Mouse (Mus musculus) lung, embryonic 15.5 days (tissue): ENCODE results near the gene Rhd. TPM values are rescaled to one million over a fixed set of nuclear protein-coding genes. Genes with fewer than 3 reads are reported as not detected.
"Not testable (repeated sequence)": the region's sequence is repeated elsewhere in the genome, so short reads cannot be mapped to it uniquely, and the experiment has no call there.

Source experiments
- ATAC-seq: fragments of 200-750 bp; cut with Nextera tagmentation; 2 replicates; pipeline ENCODE4 v1.8.0; 2017; ENCODE audit warnings: moderate number of reproducible peaks, borderline replicate concordance; ENCODE audit not compliant: low FRiP score, low TSS enrichment; ENCODE audit errors: extremely low read depth
- H3K27ac ChIP-seq: fragments of 300-500 bp; sonication (generic); 2 replicates; pipeline ENCODE4 v1.5.1; 2015; ENCODE audit warnings: moderate library complexity, mild to moderate bottlenecking, inconsistent platforms
- H3K27me3 ChIP-seq: fragments of 300-500 bp; sonication (generic); 2 replicates; pipeline ENCODE4 v1.6.1; 2015; ENCODE audit warnings: inconsistent platforms
- H3K36me3 ChIP-seq: fragments of 300-500 bp; sonication (generic); 2 replicates; pipeline ENCODE4 v1.6.1; 2015; ENCODE audit warnings: inconsistent platforms
- H3K4me1 ChIP-seq: fragments of 300-500 bp; sonication (generic); 2 replicates; pipeline ENCODE4 v1.6.1; 2015; ENCODE audit warnings: inconsistent platforms
- H3K4me2 ChIP-seq: fragments of 300-500 bp; sonication (generic); 2 replicates; pipeline ENCODE4 v1.6.1; 2015; ENCODE audit warnings: inconsistent platforms, mild to moderate bottlenecking, moderate library complexity
- H3K4me3 ChIP-seq: fragments of 300-500 bp; sonication (generic); 2 replicates; pipeline ENCODE4 v1.5.1; 2015; ENCODE audit warnings: mild to moderate bottlenecking, inconsistent platforms
- H3K9ac ChIP-seq: fragments of 300-500 bp; sonication (generic); 2 replicates; pipeline ENCODE4 v1.6.1; 2015; ENCODE audit warnings: inconsistent platforms
- H3K9me3 ChIP-seq: fragments of 300-500 bp; sonication (generic); 2 replicates; pipeline ENCODE4 v1.6.1; 2016; ENCODE audit warnings: inconsistent platforms
- WGBS: fragments of 180-500 bp; shearing (Covaris S2); methylation state at CpG from one replicate; pipeline ENCODE4 v1.1.7; 2015; 5-methylcytosine and 5-hydroxymethylcytosine counted together
- polyA plus RNA-seq: library from polyadenylated mRNA; unstranded; fragments of >200 nt; fragmentation: Nextera tagmentation; extraction: Ambion mirVana; gene quantifications from 2 replicates; pipeline ENCODE4 v1.2.1, GENCODE M21; 2015

The Rhd gene
- 2.3 and 5.4 TPM in 2 replicates for polyA plus RNA-seq

GRCm38 (mm10) chr4:134863937-134864729 is at the start of gene Rhd:
Gene Rhd, plus strand, starts transcription at chr4:134864536.
- WGBS = 53% methylated on average over 14 of the region's 14 CpGs
- peaks cover under 1% of the 10 kb centered on the region; the same call in 1 of the 2 replicates for H3K4me1 ChIP-seq
- ATAC-seq = peak; percentile 35; the same call in 1 of the 2 replicates
- peaks cover 9% of the 10 kb centered on the region for H3K27me3 ChIP-seq
- no peak within 1 kb of the TSS for H3K4me3 ChIP-seq
- no peaks in the 10 kb centered on the region for H3K36me3 ChIP-seq
- no peaks in the 10 kb centered on the region for H3K9me3 ChIP-seq
- no peak within 1 kb of the TSS for H3K4me2 ChIP-seq
- H3K9ac ChIP-seq = no peak within 1 kb of the TSS
- no peak within 1 kb of the TSS for H3K27ac ChIP-seq

DNA sequence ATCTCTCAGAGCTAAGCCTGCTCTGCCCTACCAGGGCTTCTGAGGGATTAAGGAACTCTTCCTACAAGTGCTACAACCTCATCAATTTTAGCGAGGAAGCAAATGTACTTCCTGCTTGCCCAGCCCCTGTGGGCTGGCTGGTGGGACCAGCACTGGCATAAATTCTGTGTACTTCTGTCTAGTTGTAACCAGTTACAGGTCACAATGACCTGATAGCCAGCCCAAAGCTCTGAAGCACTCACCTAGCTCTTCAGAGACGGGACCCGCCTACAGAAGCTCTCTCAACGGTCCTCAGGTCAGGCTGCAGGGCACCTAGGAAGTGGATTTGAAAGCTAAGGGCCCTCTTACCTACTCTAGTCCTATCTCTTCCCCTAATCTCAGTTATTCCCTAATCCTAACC is 46.6 kb upstream of the Rhd start:
- ATAC-seq = no peak
- no peaks in the 10 kb centered on the region for H3K27me3 ChIP-seq
- H3K4me2 ChIP-seq = no peak overlapping the region
- H3K36me3 ChIP-seq = peaks cover 2% of the 10 kb centered on the region; the same call in 1 of the 2 replicates
- peaks cover 33% of the 10 kb centered on the region for H3K4me1 ChIP-seq
- H3K4me3 ChIP-seq = no peak overlapping the region
- no peaks in the 10 kb centered on the region for H3K9me3 ChIP-seq
- H3K9ac ChIP-seq = no peak overlapping the region
- 55% methylated on average over 4 of the region's 4 CpGs for WGBS
- peak overlapping the region; percentile 47 for H3K27ac ChIP-seq

GRCm38 (mm10) chr4:134821061-134821460 is 43.3 kb upstream of the Rhd start:
- Histone ChIP-seq H3K27ac (peak overlapping the region; percentile 41; the same call in 1 of the 2 replicates), H3K9ac (no peak overlapping the region), H3K27me3 (no peaks in the 10 kb centered on the region), H3K4me1 (peaks cover 46% of the 10 kb centered on the region), H3K36me3 (peaks cover 14% of the 10 kb centered on the region), H3K9me3 (no peaks in the 10 kb centered on the region), H3K4me3 (no peak overlapping the region), H3K4me2 (no peak overlapping the region)
- ATAC-seq = 0 out of 2 replicates have a peak, but pooled peaks have one; percentile 31
- 35% methylated on average over 1 of the region's 1 CpGs for WGBS

- Histone ChIP-seq H3K27me3 (no peaks in the 10 kb centered on the region), H3K9me3 (no peaks in the 10 kb centered on the region), H3K36me3 (peaks cover 30% of the 10 kb centered on the region), H3K4me1 (peaks cover 41% of the 10 kb centered on the region), H3K27ac (peak overlapping the region; percentile 52), H3K4me2 (no peak overlapping the region), H3K4me3 (no peak overlapping the region), H3K9ac (no peak overlapping the region)
- WGBS = 35% methylated on average over 2 of the region's 2 CpGs
- no peak for ATAC-seq
Observed at GRCm38 (mm10) chr4:134823560-134823959, 40.8 kb upstream of the Rhd start.

GRCm38 (mm10) chr4:134825864-134826263 is 38.5 kb upstream of the Rhd start:
- H3K9me3 ChIP-seq, H3K4me2 ChIP-seq, H3K9ac ChIP-seq, H3K4me3 ChIP-seq, H3K27me3 ChIP-seq, ATAC-seq, H3K27ac ChIP-seq: not testable (repeated sequence)
- H3K36me3 ChIP-seq = peaks cover 40% of the 10 kb centered on the region
- H3K4me1 ChIP-seq = peaks cover 30% of the 10 kb centered on the region
- WGBS = 93% methylated on average over 11 of the region's 11 CpGs

DNA sequence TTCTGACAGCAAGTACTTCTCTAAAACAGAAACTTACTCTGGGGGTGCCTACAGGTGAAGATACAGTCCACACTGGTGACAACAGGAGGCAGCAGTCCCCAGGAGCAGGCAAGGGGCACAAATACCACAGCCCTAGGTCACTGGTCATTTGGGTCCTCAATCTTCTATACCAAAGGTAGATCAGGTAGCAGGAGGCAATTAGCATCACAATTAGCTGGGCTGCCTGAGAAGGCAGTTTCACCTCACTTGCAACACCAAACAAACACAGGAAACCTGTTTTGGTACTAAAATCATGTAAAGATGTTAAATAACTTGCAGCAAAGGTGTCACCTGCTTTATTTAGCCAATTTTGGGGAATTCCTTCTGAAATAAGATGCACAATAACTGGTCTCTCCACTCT is 38.0 kb upstream of the Rhd start:
- Histone ChIP-seq H3K4me2 (no peak overlapping the region), H3K4me1 (peaks cover 28% of the 10 kb centered on the region), H3K4me3 (no peak overlapping the region), H3K9ac (no peak overlapping the region), H3K27ac (no peak overlapping the region), H3K9me3 (no peaks in the 10 kb centered on the region), H3K36me3 (peaks cover 44% of the 10 kb centered on the region), H3K27me3 (no peaks in the 10 kb centered on the region)
- no peak for ATAC-seq

DNA sequence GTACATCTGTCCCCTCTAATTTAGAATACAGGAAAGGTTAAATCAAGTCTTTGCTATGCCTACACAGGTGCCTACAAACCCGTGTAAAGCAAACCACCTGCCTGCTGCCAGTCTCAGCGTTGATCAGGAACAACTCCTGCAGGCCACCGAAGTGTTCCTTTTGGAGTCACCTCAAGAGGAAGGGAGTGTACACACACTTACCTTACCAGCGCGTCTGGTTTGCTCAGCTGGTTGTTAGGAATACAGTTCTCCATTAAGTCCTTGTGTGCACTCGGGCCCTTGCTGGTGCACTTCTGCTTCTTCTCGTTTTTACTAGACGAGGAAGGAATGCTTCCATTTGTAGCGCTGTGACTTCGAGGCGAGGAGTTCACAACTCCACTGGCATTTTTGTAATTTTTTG is 36.5 kb upstream of the Rhd start:
- 54% methylated on average over 11 of the region's 11 CpGs for WGBS
- H3K36me3 ChIP-seq = peaks cover 50% of the 10 kb centered on the region
- H3K4me1 ChIP-seq = peaks cover 18% of the 10 kb centered on the region
- H3K27ac ChIP-seq = peak overlapping the region; percentile 54
- no peak overlapping the region for H3K9ac ChIP-seq
- H3K4me3 ChIP-seq = no peak overlapping the region
- H3K4me2 ChIP-seq = no peak overlapping the region
- ATAC-seq = peak; percentile 80
- no peaks in the 10 kb centered on the region for H3K9me3 ChIP-seq
- no peaks in the 10 kb centered on the region for H3K27me3 ChIP-seq

DNA sequence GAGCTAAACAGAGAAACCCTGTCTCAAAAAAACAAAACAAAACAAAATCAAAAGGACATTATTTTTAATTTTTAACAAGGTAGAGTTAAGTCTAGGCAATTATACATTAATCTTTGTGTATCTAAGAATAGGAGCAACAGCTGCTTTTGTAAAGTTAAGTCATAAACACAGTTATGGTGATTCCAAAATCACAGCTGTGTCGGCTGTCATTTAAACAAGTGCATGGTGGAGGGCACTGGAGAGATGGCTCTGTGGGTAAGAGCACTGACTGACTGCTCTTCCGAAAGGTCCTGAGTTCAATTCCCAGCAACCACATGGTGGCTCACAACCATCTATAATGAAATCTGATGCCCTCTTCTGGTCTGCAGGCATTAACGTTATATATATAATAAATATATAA is 32.4 kb upstream of the Rhd start:
- WGBS = 85% methylated on average over 3 of the region's 3 CpGs
- Histone ChIP-seq H3K27ac (no peak overlapping the region), H3K9ac (no peak overlapping the region), H3K4me1 (peaks cover 4% of the 10 kb centered on the region; the same call in 1 of the 2 replicates), H3K4me2 (no peak overlapping the region), H3K4me3 (no peak overlapping the region), H3K27me3 (no peaks in the 10 kb centered on the region), H3K9me3 (no peaks in the 10 kb centered on the region), H3K36me3 (peaks cover 42% of the 10 kb centered on the region)
- no peak for ATAC-seq

- Histone ChIP-seq H3K36me3 (peaks cover 26% of the 10 kb centered on the region), H3K27ac (no peak overlapping the region), H3K27me3 (no peaks in the 10 kb centered on the region), H3K4me2 (no peak overlapping the region), H3K9me3 (no peaks in the 10 kb centered on the region), H3K4me1 (no peaks in the 10 kb centered on the region), H3K4me3 (no peak overlapping the region), H3K9ac (no peak overlapping the region)
- ATAC-seq = no peak
- 89% methylated on average over 4 of the region's 4 CpGs for WGBS
Observed at GRCm38 (mm10) chr4:134835486-134835885, 28.9 kb upstream of the Rhd start.

DNA sequence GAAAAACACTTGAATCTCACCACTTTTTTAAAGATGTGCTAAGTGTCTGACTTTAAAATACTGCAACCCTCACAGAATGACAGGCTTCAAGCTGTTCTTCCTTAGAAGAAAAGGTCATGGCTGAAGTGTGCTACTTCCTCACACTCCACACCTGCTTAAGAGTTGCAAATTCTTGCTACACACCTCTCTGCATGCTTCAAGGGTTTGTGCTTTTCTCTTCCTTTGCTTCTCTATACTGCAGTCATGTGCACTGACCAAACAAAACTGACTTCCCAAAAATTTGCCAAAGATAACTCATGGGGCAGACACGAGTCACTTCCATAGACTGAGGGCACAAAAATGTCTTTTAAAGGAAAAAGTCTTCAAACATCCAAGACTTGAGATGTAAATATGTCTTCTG is 26.1 kb upstream of the Rhd start:
- Histone ChIP-seq H3K36me3 (peaks cover 9% of the 10 kb centered on the region), H3K4me1 (no peaks in the 10 kb centered on the region), H3K27me3 (no peaks in the 10 kb centered on the region), H3K9me3 (no peaks in the 10 kb centered on the region), H3K4me3 (no peak overlapping the region), H3K27ac (no peak overlapping the region), H3K9ac (no peak overlapping the region), H3K4me2 (no peak overlapping the region)
- no peak for ATAC-seq
- WGBS = 18% methylated on average over 1 of the region's 1 CpGs

DNA sequence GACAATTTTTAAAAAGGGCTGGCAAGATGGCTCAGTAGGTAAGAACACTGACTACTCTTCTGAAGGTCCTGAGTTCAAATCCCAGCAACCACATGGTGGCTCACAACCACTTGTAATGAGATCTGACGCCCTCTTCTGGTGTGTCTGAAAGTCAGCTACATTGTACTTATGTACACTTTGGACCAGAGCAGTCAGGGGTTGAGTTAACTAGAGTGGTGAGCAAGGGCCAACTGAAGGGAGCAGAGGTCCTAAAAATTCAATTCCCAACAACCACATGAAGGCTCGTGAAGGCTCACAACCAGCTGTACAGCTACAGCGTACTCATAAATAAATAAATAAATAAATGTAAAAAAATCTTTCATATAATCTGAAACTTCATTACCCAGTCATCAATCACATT is 25.6 kb upstream of the Rhd start:
- H3K27me3 ChIP-seq, ATAC-seq, H3K36me3 ChIP-seq, H3K27ac ChIP-seq, H3K4me3 ChIP-seq, H3K9ac ChIP-seq, H3K9me3 ChIP-seq, H3K4me2 ChIP-seq, H3K4me1 ChIP-seq: not testable (repeated sequence)
- WGBS = 78% methylated on average over 3 of the region's 3 CpGs

DNA sequence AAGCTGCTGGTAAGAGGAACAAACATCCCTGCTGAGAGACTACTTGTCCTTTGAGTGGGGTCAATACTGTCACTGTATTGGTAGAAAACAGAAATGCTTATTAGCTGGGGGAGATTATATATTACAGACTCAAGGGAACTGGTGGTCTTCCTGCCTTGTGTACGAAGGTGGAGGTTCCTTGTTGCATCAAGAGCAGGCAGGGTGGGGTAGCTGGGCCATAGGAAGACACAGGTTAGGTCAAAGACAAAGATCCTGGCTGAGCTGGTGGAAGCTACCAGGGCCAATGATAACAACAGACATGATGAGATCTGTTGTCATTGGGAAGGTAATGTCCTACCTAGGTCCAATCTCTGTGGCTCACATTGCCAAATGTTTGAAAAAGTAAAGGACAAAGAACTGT is 24.1 kb upstream of the Rhd start:
- H3K4me1 ChIP-seq = peaks cover 2% of the 10 kb centered on the region; the same call in 1 of the 2 replicates
- 92% methylated on average over 1 of the region's 1 CpGs for WGBS
- no peak overlapping the region for H3K4me3 ChIP-seq
- H3K27ac ChIP-seq = no peak overlapping the region
- H3K4me2 ChIP-seq = no peak overlapping the region
- ATAC-seq = no peak
- H3K9ac ChIP-seq = no peak overlapping the region
- H3K36me3 ChIP-seq = peaks cover 8% of the 10 kb centered on the region
- H3K27me3 ChIP-seq = no peaks in the 10 kb centered on the region
- H3K9me3 ChIP-seq = no peaks in the 10 kb centered on the region
